Mouse (Mus musculus): ENCODE measurements around the gene Slc25a13.

- TF ChIP-seq CTCF (IDR thresholded peaks at IDR 0.05; ENCODE audit: low read depth) (no peak), EP300 (IDR thresholded peaks at IDR 0.05; ENCODE audit: low read depth) (no peak)
Measured at GRCm38 (mm10) chr6:6167339-6168126, 49.4 kb downstream of the Slc25a13 start.

Measured in heart, postnatal 0 days (tissue).